Mouse (Mus musculus): Measurements from ENCODE around the gene Lss. TPM values are rescaled to one million over a fixed set of nuclear protein-coding genes. Genes with fewer than 3 reads are reported as not detected.

Lss gene
- polyA plus RNA-seq (2015; fragmentation: Nextera tagmentation; extraction: Ambion mirVana), result 19.4 and 22.3 TPM in 2 replicates

- 0% methylated on average over 32 of the region's 37 CpGs for WGBS
- peak; percentile 100 for ATAC-seq
Observed at GRCm38 (mm10) chr10:76531375-76531774, at the start of gene Lss. Gene Lss, plus strand, starts transcription at chr10:76531588.

GRCm38 (mm10) chr10:76486302-76486701 lies 45.1 kb upstream of the Lss start:
- ATAC-seq (no peak), DNase-seq (ENCODE audit: low spot score) (no peak)
- Histone ChIP-seq H3K4me2 (replicated peaks; ENCODE audit: low read depth, low read length) (no peak overlapping the region), H3K27me3 (replicated peaks; ENCODE audit: insufficient read depth, low read length) (no peaks in the 10 kb centered on the region), H3K27ac (ENCODE audit: low read length) (no peak overlapping the region), H3K4me1 (ENCODE audit: insufficient read depth, low read depth, low read length) (no peaks in the 10 kb centered on the region), H3K4me3 (ENCODE audit: low read depth, low read length) (no peak overlapping the region), H3K36me3 (ENCODE audit: insufficient read depth, low read length) (peaks cover 62% of the 10 kb centered on the region), H3K9ac (replicated peaks; ENCODE audit: low read depth) (no peak overlapping the region), H3K9me3 (ENCODE audit: low read length) (no peaks in the 10 kb centered on the region)
- 94% methylated on average over 2 of the region's 2 CpGs for WGBS
- TF ChIP-seq CTCF (IDR thresholded peaks at IDR 0.05) (no peak), EP300 (IDR thresholded peaks at IDR 0.05) (no peak)

More at GRCm38 (mm10) chr10:76531375-76531774, at the start of gene Lss:
- TF ChIP-seq CTCF (IDR thresholded peaks at IDR 0.05), result peak; percentile 57
- TF ChIP-seq EP300 (IDR thresholded peaks at IDR 0.05), result no peak
- Histone ChIP-seq H3K27ac (ENCODE audit: low read length) (peak within 1 kb of the TSS; percentile 11; the same call in 1 of the 2 replicates), H3K4me2 (replicated peaks; ENCODE audit: low read depth, low read length) (peak within 1 kb of the TSS; percentile 76), H3K36me3 (ENCODE audit: insufficient read depth, low read length) (no peaks in the 10 kb centered on the region), H3K9me3 (ENCODE audit: low read length) (no peaks in the 10 kb centered on the region), H3K4me1 (ENCODE audit: insufficient read depth, low read depth, low read length) (peaks cover 4% of the 10 kb centered on the region; the same call in 1 of the 2 replicates), H3K4me3 (ENCODE audit: low read depth, low read length) (peak within 1 kb of the TSS; percentile 47), H3K27me3 (replicated peaks; ENCODE audit: insufficient read depth, low read length) (no peaks in the 10 kb centered on the region), H3K9ac (replicated peaks; ENCODE audit: low read depth) (peak within 1 kb of the TSS; percentile 45)
- DNase-seq (ENCODE audit: low spot score), result peak; percentile 97

- H3K9me3 ChIP-seq (ENCODE audit: low read length), result no peaks in the 10 kb centered on the region
- no peak overlapping the region for H3K27ac ChIP-seq (ENCODE audit: low read length)
- no peak overlapping the region for H3K9ac ChIP-seq (replicated peaks; ENCODE audit: low read depth)
- H3K4me1 ChIP-seq (ENCODE audit: insufficient read depth, low read depth, low read length), result no peaks in the 10 kb centered on the region
- H3K36me3 ChIP-seq (ENCODE audit: insufficient read depth, low read length), result peaks cover 50% of the 10 kb centered on the region
- no peak for TF ChIP-seq CTCF (IDR thresholded peaks at IDR 0.05)
- TF ChIP-seq EP300 (IDR thresholded peaks at IDR 0.05), result no peak
- ATAC-seq (no peak), DNase-seq (ENCODE audit: low spot score) (no peak)
- WGBS, result 92% methylated on average over 8 of the region's 8 CpGs
- H3K4me3 ChIP-seq (ENCODE audit: low read depth, low read length), result no peak overlapping the region
- no peaks in the 10 kb centered on the region for H3K27me3 ChIP-seq (replicated peaks; ENCODE audit: insufficient read depth, low read length)
- H3K4me2 ChIP-seq (replicated peaks; ENCODE audit: low read depth, low read length), result no peak overlapping the region
Observed at GRCm38 (mm10) chr10:76488265-76488664, 43.1 kb upstream of the Lss start.

GRCm38 (mm10) chr10:76489205-76489604 lies 42.2 kb upstream of the Lss start:
- Histone ChIP-seq H3K4me1 (ENCODE audit: insufficient read depth, low read depth, low read length) (no peaks in the 10 kb centered on the region), H3K27ac (ENCODE audit: low read length) (no peak overlapping the region), H3K27me3 (replicated peaks; ENCODE audit: insufficient read depth, low read length) (no peaks in the 10 kb centered on the region), H3K4me2 (replicated peaks; ENCODE audit: low read depth, low read length) (no peak overlapping the region), H3K4me3 (ENCODE audit: low read depth, low read length) (no peak overlapping the region), H3K9me3 (ENCODE audit: low read length) (no peaks in the 10 kb centered on the region), H3K9ac (replicated peaks; ENCODE audit: low read depth) (no peak overlapping the region), H3K36me3 (ENCODE audit: insufficient read depth, low read length) (peaks cover 52% of the 10 kb centered on the region)
- DNase-seq (ENCODE audit: low spot score) (no peak), ATAC-seq (no peak)
- TF ChIP-seq EP300 (IDR thresholded peaks at IDR 0.05) (no peak), CTCF (IDR thresholded peaks at IDR 0.05) (no peak)
- 75% methylated on average over 15 of the region's 15 CpGs for WGBS

GRCm38 (mm10) chr10:76493527-76493926 lies 37.9 kb upstream of the Lss start:
- Histone ChIP-seq H3K9ac (replicated peaks; ENCODE audit: low read depth) (no peak overlapping the region), H3K9me3 (ENCODE audit: low read length) (no peaks in the 10 kb centered on the region), H3K4me1 (ENCODE audit: insufficient read depth, low read depth, low read length) (no peaks in the 10 kb centered on the region), H3K36me3 (ENCODE audit: insufficient read depth, low read length) (peaks cover 52% of the 10 kb centered on the region), H3K4me3 (ENCODE audit: low read depth, low read length) (no peak overlapping the region), H3K4me2 (replicated peaks; ENCODE audit: low read depth, low read length) (no peak overlapping the region), H3K27me3 (replicated peaks; ENCODE audit: insufficient read depth, low read length) (no peaks in the 10 kb centered on the region), H3K27ac (ENCODE audit: low read length) (no peak overlapping the region)
- 70% methylated on average over 1 of the region's 1 CpGs for WGBS
- ATAC-seq (no peak), DNase-seq (ENCODE audit: low spot score) (no peak)
- TF ChIP-seq CTCF (IDR thresholded peaks at IDR 0.05) (no peak), EP300 (IDR thresholded peaks at IDR 0.05) (no peak)

- H3K27ac ChIP-seq (ENCODE audit: low read length), result no peak overlapping the region
Observed at GRCm38 (mm10) chr10:76495501-76495900, 35.9 kb upstream of the Lss start.

GRCm38 (mm10) chr10:76496366-76496765 lies 35.0 kb upstream of the Lss start:
- H3K4me2 ChIP-seq (replicated peaks; ENCODE audit: low read depth, low read length), result no peak overlapping the region
- no peaks in the 10 kb centered on the region for H3K27me3 ChIP-seq (replicated peaks; ENCODE audit: insufficient read depth, low read length)
- DNase-seq (ENCODE audit: low spot score) (no peak), ATAC-seq (no peak)
- peaks cover 47% of the 10 kb centered on the region for H3K36me3 ChIP-seq (ENCODE audit: insufficient read depth, low read length)
- no peaks in the 10 kb centered on the region for H3K4me1 ChIP-seq (ENCODE audit: insufficient read depth, low read depth, low read length)
- no peak for TF ChIP-seq CTCF (IDR thresholded peaks at IDR 0.05)
- no peak for TF ChIP-seq EP300 (IDR thresholded peaks at IDR 0.05)
- WGBS, result 86% methylated on average over 7 of the region's 7 CpGs
- no peak overlapping the region for H3K4me3 ChIP-seq (ENCODE audit: low read depth, low read length)
- H3K9me3 ChIP-seq (ENCODE audit: low read length), result no peaks in the 10 kb centered on the region
- H3K9ac ChIP-seq (replicated peaks; ENCODE audit: low read depth), result no peak overlapping the region
- H3K27ac ChIP-seq (ENCODE audit: low read length), result no peak overlapping the region

More at GRCm38 (mm10) chr10:76495501-76495900, 35.9 kb upstream of the Lss start:
- Histone ChIP-seq H3K9ac (replicated peaks; ENCODE audit: low read depth) (no peak overlapping the region), H3K4me1 (ENCODE audit: insufficient read depth, low read depth, low read length) (no peaks in the 10 kb centered on the region), H3K4me2 (replicated peaks; ENCODE audit: low read depth, low read length) (no peak overlapping the region), H3K27me3 (replicated peaks; ENCODE audit: insufficient read depth, low read length) (no peaks in the 10 kb centered on the region), H3K36me3 (ENCODE audit: insufficient read depth, low read length) (peaks cover 47% of the 10 kb centered on the region), H3K4me3 (ENCODE audit: low read depth, low read length) (no peak overlapping the region), H3K9me3 (ENCODE audit: low read length) (no peaks in the 10 kb centered on the region)
- TF ChIP-seq EP300 (IDR thresholded peaks at IDR 0.05), result no peak
- no peak for TF ChIP-seq CTCF (IDR thresholded peaks at IDR 0.05)
- no peak for ATAC-seq
- DNase-seq (ENCODE audit: low spot score), result no peak
- WGBS, result 85% methylated on average over 6 of the region's 6 CpGs
